Mouse (Mus musculus): ENCODE results near the gene Fbxo9. TPM values are rescaled to one million over a fixed set of nuclear protein-coding genes. Genes with fewer than 3 reads are reported as not detected.

Gene Fbxo9
- polyA plus RNA-seq, 1 experiment from 2014 or later, result 38.0 TPM

- Histone ChIP-seq H3K27me3 (ENCODE audit: control insufficient read depth, insufficient read depth, low read length) (no peaks in the 10 kb centered on the region), H3K4me1 (ENCODE audit: control insufficient read depth, insufficient read depth, low read length) (0 out of 2 replicates have a peak, but pooled peaks cover 4% of the 10 kb centered on the region), H3K9me3 (replicated peaks; ENCODE audit: control insufficient read depth, low read length) (peaks cover 4% of the 10 kb centered on the region; the same call in 1 of the 2 replicates), H3K4me3 (ENCODE audit: low read depth, low read length) (no peak overlapping the region), H3K36me3 (ENCODE audit: control insufficient read depth, insufficient read depth, low read length) (peaks cover 20% of the 10 kb centered on the region), H3K4me2 (no peak overlapping the region), H3K27ac (ENCODE audit: low read depth, low read length) (no peak overlapping the region), H3K9ac (ENCODE audit: low read depth, low read length) (no peak overlapping the region)
- no peak for ATAC-seq (replicated peaks; ENCODE audit: insufficient number of reproducible peaks, low FRiP score, low TSS enrichment)
- 88% methylated on average over 9 of the region's 9 CpGs for WGBS (ENCODE audit: insufficient replicate concordance)
These were observed 29.3 kb upstream of the Fbxo9 start for GRCm38 (mm10) chr9:78138044-78138676.

- Histone ChIP-seq H3K27me3 (ENCODE audit: control insufficient read depth, insufficient read depth, low read length) (no peaks in the 10 kb centered on the region), H3K4me2 (no peak overlapping the region), H3K36me3 (ENCODE audit: control insufficient read depth, insufficient read depth, low read length) (peaks cover 21% of the 10 kb centered on the region), H3K4me1 (ENCODE audit: control insufficient read depth, insufficient read depth, low read length) (0 out of 2 replicates have a peak, but pooled peaks cover 4% of the 10 kb centered on the region), H3K9ac (ENCODE audit: low read depth, low read length) (no peak overlapping the region), H3K4me3 (ENCODE audit: low read depth, low read length) (no peak overlapping the region), H3K27ac (ENCODE audit: low read depth, low read length) (no peak overlapping the region), H3K9me3 (replicated peaks; ENCODE audit: control insufficient read depth, low read length) (no peaks in the 10 kb centered on the region)
- 55% methylated on average over 7 of the region's 7 CpGs for WGBS (ENCODE audit: insufficient replicate concordance)
- ATAC-seq (replicated peaks; ENCODE audit: insufficient number of reproducible peaks, low FRiP score, low TSS enrichment), result no peak
These were observed 26.8 kb upstream of the Fbxo9 start for GRCm38 (mm10) chr9:78135658-78136057.

GRCm38 (mm10) chr9:78126643-78127042 is 17.8 kb upstream of the Fbxo9 start:
- Histone ChIP-seq H3K4me2 (no peak overlapping the region), H3K4me1 (ENCODE audit: control insufficient read depth, insufficient read depth, low read length) (peaks cover 10% of the 10 kb centered on the region; the same call in 1 of the 2 replicates)
- 86% methylated on average over 10 of the region's 10 CpGs for WGBS (ENCODE audit: insufficient replicate concordance)

DNA sequence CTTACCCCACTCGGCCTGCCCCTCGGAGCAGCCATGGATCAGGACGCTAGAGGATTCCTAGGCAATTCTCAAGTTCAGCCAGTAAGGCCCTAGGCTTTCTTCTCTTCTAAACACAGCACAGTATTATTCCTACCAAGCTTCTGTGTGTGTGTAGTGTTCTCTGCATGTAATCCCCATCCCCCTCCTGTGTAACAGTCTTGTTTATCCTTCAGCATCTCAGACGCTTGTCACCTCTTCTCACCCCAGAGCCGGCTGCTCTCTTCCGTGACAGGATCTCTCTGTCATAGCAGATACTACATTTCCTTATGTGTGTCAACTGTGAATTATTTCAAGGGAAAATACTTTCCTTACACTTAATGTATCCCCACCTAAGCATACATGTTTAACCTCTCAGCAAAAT is 17.1 kb upstream of the Fbxo9 start:
- Histone ChIP-seq H3K27me3 (ENCODE audit: control insufficient read depth, insufficient read depth, low read length) (no peaks in the 10 kb centered on the region), H3K9me3 (replicated peaks; ENCODE audit: control insufficient read depth, low read length) (no peaks in the 10 kb centered on the region), H3K9ac (ENCODE audit: low read depth, low read length) (no peak overlapping the region), H3K4me2 (no peak overlapping the region), H3K4me3 (ENCODE audit: low read depth, low read length) (no peak overlapping the region), H3K4me1 (ENCODE audit: control insufficient read depth, insufficient read depth, low read length) (peaks cover 16% of the 10 kb centered on the region; the same call in 1 of the 2 replicates), H3K27ac (ENCODE audit: low read depth, low read length) (no peak overlapping the region), H3K36me3 (ENCODE audit: control insufficient read depth, insufficient read depth, low read length) (no peaks in the 10 kb centered on the region)
- no peak for ATAC-seq (replicated peaks; ENCODE audit: insufficient number of reproducible peaks, low FRiP score, low TSS enrichment)
- 66% methylated on average over 6 of the region's 6 CpGs for WGBS (ENCODE audit: insufficient replicate concordance)

More at GRCm38 (mm10) chr9:78126643-78127042, 17.8 kb upstream of the Fbxo9 start:
- H3K36me3 ChIP-seq (ENCODE audit: control insufficient read depth, insufficient read depth, low read length), result peaks cover 3% of the 10 kb centered on the region; the same call in 1 of the 2 replicates
- no peak overlapping the region for H3K4me3 ChIP-seq (ENCODE audit: low read depth, low read length)
- no peaks in the 10 kb centered on the region for H3K9me3 ChIP-seq (replicated peaks; ENCODE audit: control insufficient read depth, low read length)
- no peak overlapping the region for H3K9ac ChIP-seq (ENCODE audit: low read depth, low read length)
- H3K27ac ChIP-seq (ENCODE audit: low read depth, low read length), result no peak overlapping the region
- no peak for ATAC-seq (replicated peaks; ENCODE audit: insufficient number of reproducible peaks, low FRiP score, low TSS enrichment)
- H3K27me3 ChIP-seq (ENCODE audit: control insufficient read depth, insufficient read depth, low read length), result no peaks in the 10 kb centered on the region

DNA sequence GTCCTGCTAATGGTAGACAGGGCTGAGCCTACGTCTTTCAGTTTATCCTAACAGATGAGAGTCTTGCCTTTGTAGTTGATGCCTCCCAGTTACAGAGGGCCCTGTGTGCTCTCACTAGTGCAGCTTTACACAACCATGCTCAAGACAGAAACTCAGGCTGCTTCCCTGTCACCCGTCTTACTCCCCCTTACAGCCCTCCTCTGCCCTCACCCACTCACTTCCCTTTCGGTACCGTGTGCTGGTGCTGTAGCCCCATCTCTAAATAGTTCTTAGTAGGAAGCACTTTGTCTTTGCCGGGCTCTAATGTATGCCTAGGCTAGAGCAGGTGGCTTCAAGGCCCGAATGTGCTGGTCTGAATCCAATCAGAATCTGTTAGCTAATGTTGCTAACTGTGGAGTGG is 15.4 kb upstream of the Fbxo9 start:
- H3K4me3 ChIP-seq (ENCODE audit: low read depth, low read length), result no peak overlapping the region
- no peaks in the 10 kb centered on the region for H3K9me3 ChIP-seq (replicated peaks; ENCODE audit: control insufficient read depth, low read length)
- 85% methylated on average over 6 of the region's 6 CpGs for WGBS (ENCODE audit: insufficient replicate concordance)
- no peak for ATAC-seq (replicated peaks; ENCODE audit: insufficient number of reproducible peaks, low FRiP score, low TSS enrichment)
- 0 out of 2 replicates have a peak overlapping the region, but pooled peaks have one; percentile 5 for H3K9ac ChIP-seq (ENCODE audit: low read depth, low read length)
- no peak overlapping the region for H3K27ac ChIP-seq (ENCODE audit: low read depth, low read length)
- H3K36me3 ChIP-seq (ENCODE audit: control insufficient read depth, insufficient read depth, low read length), result no peaks in the 10 kb centered on the region
- H3K4me1 ChIP-seq (ENCODE audit: control insufficient read depth, insufficient read depth, low read length), result peaks cover 18% of the 10 kb centered on the region; the same call in 1 of the 2 replicates
- no peak overlapping the region for H3K4me2 ChIP-seq
- H3K27me3 ChIP-seq (ENCODE audit: control insufficient read depth, insufficient read depth, low read length), result no peaks in the 10 kb centered on the region

- no peaks in the 10 kb centered on the region for H3K27me3 ChIP-seq (ENCODE audit: control insufficient read depth, insufficient read depth, low read length)
- no peak overlapping the region for H3K4me2 ChIP-seq
- H3K9ac ChIP-seq (ENCODE audit: low read depth, low read length), result no peak overlapping the region
- peaks cover 18% of the 10 kb centered on the region; the same call in 1 of the 2 replicates for H3K4me1 ChIP-seq (ENCODE audit: control insufficient read depth, insufficient read depth, low read length)
- H3K36me3 ChIP-seq (ENCODE audit: control insufficient read depth, insufficient read depth, low read length), result no peaks in the 10 kb centered on the region
- H3K9me3 ChIP-seq (replicated peaks; ENCODE audit: control insufficient read depth, low read length), result no peaks in the 10 kb centered on the region
- no peak for ATAC-seq (replicated peaks; ENCODE audit: insufficient number of reproducible peaks, low FRiP score, low TSS enrichment)
- 75% methylated on average over 7 of the region's 7 CpGs for WGBS (ENCODE audit: insufficient replicate concordance)
- no peak overlapping the region for H3K27ac ChIP-seq (ENCODE audit: low read depth, low read length)
- no peak overlapping the region for H3K4me3 ChIP-seq (ENCODE audit: low read depth, low read length)
These were observed 14.3 kb upstream of the Fbxo9 start for GRCm38 (mm10) chr9:78122939-78123712.

DNA sequence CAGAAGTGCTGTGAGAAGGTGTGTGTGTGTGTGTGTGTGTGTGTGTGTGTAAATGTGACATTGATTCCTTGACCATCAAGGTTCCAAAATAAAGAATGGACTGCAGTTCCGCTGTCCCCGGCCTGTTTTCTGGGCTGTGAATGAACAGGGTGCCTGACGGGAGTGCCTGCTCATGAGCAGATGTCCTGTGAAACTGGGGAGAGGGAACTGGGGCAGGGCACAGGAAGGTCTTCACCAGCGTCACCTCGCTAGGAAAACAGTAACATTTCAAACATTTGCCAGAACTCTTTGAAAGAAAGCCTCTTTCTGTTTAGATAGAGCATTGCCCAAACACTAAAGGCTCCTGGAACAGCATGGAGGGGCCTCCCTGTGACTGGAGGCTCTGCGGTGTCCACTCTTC is 13.1 kb upstream of the Fbxo9 start:
- no peaks in the 10 kb centered on the region for H3K36me3 ChIP-seq (ENCODE audit: control insufficient read depth, insufficient read depth, low read length)
- H3K4me3 ChIP-seq (ENCODE audit: low read depth, low read length), result no peak overlapping the region
- WGBS (ENCODE audit: insufficient replicate concordance), result 69% methylated on average over 6 of the region's 6 CpGs
- no peak overlapping the region for H3K4me2 ChIP-seq
- no peaks in the 10 kb centered on the region for H3K27me3 ChIP-seq (ENCODE audit: control insufficient read depth, insufficient read depth, low read length)
- no peak overlapping the region for H3K9ac ChIP-seq (ENCODE audit: low read depth, low read length)
- H3K9me3 ChIP-seq (replicated peaks; ENCODE audit: control insufficient read depth, low read length), result no peaks in the 10 kb centered on the region
- H3K27ac ChIP-seq (ENCODE audit: low read depth, low read length), result 0 out of 2 replicates have a peak overlapping the region, but pooled peaks have one; percentile 25
- H3K4me1 ChIP-seq (ENCODE audit: control insufficient read depth, insufficient read depth, low read length), result peaks cover 18% of the 10 kb centered on the region; the same call in 1 of the 2 replicates
- ATAC-seq (replicated peaks; ENCODE audit: insufficient number of reproducible peaks, low FRiP score, low TSS enrichment), result no peak

- WGBS (ENCODE audit: insufficient replicate concordance), result 79% methylated on average over 8 of the region's 8 CpGs
These were observed 12.5 kb upstream of the Fbxo9 start for GRCm38 (mm10) chr9:78121358-78121757.

More at GRCm38 (mm10) chr9:78121358-78121757, 12.5 kb upstream of the Fbxo9 start:
- H3K4me1 ChIP-seq (ENCODE audit: control insufficient read depth, insufficient read depth, low read length), result peaks cover 18% of the 10 kb centered on the region; the same call in 1 of the 2 replicates
- no peaks in the 10 kb centered on the region for H3K9me3 ChIP-seq (replicated peaks; ENCODE audit: control insufficient read depth, low read length)
- H3K27me3 ChIP-seq (ENCODE audit: control insufficient read depth, insufficient read depth, low read length), result no peaks in the 10 kb centered on the region
- H3K4me3 ChIP-seq (ENCODE audit: low read depth, low read length), result no peak overlapping the region
- H3K9ac ChIP-seq (ENCODE audit: low read depth, low read length), result no peak overlapping the region
- peak overlapping the region; percentile 25; the same call in 1 of the 2 replicates for H3K27ac ChIP-seq (ENCODE audit: low read depth, low read length)
- H3K4me2 ChIP-seq, result no peak overlapping the region
- no peaks in the 10 kb centered on the region for H3K36me3 ChIP-seq (ENCODE audit: control insufficient read depth, insufficient read depth, low read length)
- ATAC-seq (replicated peaks; ENCODE audit: insufficient number of reproducible peaks, low FRiP score, low TSS enrichment), result no peak
